Mouse (Mus musculus): ENCODE data around the gene E130308A19Rik.
A peak's percentile ranks its signal among the peaks of the same experiment; 100 is the strongest.
"Not testable (repeated sequence)": the region's sequence is repeated elsewhere in the genome, so short reads cannot be mapped to it uniquely, and the experiment has no call there.

Gene E130308A19Rik

DNA sequence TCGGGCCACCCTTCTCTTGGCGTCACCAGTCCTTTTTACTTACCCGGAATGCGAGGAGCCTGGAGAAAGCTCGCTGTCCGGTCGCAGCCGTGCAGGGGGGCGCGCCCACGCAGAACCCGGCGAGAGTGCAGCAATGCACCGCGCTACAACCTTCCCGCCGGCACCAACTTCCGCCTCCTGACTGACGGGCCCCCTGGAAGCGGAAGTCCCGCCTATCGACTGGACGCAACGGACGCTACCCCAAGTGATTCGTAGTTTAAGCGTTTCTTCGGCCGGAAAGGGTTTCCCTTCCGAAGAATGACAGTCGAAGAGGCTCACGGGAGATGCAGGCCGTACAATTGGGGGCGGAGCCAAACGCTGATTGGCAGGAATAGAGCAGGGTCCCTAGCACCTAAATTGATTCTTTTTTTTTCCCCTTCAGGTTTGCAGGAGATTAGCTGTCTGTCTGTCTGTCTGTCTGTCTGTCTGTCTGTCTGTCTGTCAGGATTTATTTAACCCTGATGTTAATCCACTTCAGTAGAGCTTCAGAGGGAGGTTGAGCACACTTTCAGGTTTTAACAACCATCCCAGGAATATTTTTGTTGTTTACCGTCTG is 157.8 kb downstream of the E130308A19Rik start:
- DNase-seq (ENCODE audit: low spot score in 2 of 2) = peak; percentile 95

DNA sequence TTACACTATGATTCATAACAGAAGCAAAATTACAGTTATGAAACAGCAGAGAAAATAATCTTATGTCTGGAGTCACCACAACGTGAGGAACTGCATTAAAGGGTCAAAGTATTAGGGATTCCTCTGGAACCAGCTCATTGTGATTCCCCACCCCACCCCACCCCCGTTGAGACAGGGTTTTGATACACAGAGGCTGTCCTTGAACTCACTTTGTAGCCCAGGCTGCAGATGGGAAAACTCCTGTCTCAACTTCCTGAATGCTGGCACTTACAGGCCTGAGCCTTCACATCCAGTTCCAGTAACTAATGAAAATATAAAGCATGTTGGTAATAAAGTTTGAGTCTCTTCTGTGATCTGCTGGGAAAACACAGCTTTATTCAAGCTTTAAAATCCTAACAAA is 159.4 kb downstream of the E130308A19Rik start:
- DNase-seq (ENCODE audit: low spot score in 2 of 2) = no peak

DNA sequence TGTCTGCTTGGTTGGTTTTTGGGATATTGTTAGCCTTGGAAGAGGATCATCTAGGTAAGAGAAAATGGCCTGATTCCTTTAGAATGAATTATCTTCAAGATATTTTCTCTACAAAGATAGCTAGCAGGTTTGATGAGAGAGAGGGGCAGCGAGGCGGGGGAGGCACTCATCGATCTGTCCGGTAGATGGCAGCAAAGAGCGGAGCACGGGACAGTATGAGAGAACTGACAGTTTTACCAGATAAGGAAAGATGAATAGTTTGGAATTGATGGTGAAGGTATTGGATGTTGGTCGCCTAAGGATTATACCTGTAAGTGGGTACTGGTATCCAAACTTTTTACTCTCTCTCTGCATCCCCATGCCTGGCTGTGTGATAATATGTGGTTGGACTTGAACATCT is 160.7 kb downstream of the E130308A19Rik start:
- peak; percentile 52 to 86 for DNase-seq (ENCODE audit: low spot score in 2 of 2)

DNA sequence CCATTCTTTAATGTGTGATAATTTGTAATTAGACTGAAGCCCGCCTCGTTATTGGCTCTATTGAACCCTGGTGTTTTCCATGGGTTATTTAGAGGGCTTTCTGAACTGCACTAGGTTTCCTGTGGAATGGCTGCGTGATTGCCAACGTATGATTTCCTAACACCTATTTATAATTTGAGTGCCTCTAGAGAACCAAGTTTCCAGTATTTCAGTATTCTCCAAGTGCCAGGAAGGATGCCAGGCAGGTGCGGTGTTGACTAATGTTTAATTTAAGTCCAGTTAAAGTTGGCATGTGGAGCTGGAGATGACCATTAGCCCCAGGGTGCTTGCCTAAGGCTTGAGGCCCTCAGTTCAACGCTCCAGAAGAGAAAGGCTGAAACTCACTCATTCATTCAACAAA is 161.1 kb downstream of the E130308A19Rik start:
- no peak for DNase-seq (ENCODE audit: low spot score in 2 of 2)

DNA sequence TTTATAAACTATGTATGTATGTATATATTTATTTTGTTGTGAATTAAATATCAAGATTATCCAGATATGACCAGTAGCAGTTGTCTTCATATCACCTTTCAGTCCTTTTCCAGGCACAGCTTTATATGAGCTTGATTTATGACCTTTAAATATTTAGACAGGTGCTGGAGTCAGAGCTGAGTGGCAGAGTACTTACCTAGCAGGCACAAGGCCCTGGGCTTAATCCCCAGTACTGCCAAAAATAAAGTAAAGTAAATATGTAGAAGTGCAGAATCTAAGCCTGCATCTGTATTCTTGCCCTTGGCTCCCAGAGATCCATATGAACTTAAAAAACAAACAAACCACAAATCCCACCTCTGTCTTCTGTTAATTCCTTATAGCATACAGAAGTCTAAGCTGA is 163.0 kb downstream of the E130308A19Rik start:
- DNase-seq (ENCODE audit: low spot score in 2 of 2) = no peak

DNA sequence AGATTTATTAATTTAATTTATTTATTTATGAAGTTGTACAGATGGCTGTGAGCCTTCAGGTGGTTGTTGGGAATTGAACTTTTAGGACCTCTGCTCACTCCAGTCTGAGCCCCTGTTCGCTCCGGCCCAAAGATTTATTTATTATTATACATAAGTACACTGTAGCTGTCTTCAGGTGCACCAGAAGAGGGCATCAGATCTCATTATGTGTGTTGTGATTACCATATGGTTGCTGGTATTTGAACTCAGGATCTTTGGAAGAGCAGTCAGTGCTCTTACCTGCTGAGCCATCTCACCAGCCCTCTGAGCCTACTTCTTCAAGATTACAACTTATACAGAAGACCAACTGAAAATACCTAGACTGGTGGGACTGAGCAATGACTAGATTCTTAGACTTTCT is 167.6 kb downstream of the E130308A19Rik start:
- not testable (repeated sequence) for DNase-seq (ENCODE audit: low spot score in 2 of 2)

DNA sequence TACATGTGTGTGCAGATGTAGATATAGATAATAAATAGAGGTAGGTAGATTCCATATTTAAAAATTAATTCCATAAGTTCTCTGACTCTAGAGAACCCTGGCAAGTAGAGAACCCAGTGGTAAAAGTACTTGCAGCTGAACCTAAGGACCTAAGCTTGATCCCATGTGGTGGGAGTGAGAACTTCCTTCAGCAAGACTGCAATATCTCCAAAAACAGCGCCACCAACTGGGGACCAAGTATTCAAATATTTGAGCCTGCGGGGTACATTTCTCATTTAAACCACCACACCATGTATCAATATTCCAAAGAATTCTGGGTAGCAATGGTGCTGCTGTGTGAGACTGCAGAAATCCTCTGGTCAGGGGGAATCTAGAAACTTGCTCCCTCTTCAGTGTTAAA is 168.1 kb downstream of the E130308A19Rik start:
- DNase-seq (ENCODE audit: low spot score in 2 of 2) = no peak

DNA sequence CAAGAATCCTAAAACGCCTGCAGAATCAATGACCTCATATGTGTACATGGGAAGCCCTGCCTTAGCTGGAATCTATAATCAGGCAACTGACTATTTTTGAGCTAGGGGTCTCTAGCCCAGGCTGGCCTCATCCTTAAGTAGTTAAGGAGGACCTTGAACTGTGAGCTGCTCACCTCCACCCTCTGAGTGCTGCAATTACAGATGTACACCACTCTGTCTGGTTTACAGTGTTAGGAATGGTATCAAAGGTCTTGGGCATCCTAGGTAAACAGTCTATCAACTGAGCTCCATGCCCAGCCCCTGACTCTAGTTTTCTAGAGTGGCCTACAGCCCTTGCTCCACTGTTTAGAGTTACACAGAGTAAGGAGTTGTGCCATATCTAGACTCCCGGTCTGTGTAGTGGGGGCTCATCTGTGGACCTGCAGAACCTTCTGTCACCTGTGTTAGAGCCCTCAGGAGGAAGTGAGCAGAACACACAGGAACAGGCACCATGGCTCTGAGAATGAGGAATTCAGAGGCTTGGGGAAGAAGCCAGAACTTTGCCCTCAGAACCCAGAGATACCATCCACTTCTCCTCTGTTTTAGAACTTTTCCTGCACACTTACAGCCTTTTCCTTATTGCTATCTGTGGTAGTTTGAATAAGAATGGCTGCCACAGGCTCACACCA is 169.9 kb downstream of the E130308A19Rik start:
- DNase-seq (ENCODE audit: low spot score in 2 of 2) = no peak

DNA sequence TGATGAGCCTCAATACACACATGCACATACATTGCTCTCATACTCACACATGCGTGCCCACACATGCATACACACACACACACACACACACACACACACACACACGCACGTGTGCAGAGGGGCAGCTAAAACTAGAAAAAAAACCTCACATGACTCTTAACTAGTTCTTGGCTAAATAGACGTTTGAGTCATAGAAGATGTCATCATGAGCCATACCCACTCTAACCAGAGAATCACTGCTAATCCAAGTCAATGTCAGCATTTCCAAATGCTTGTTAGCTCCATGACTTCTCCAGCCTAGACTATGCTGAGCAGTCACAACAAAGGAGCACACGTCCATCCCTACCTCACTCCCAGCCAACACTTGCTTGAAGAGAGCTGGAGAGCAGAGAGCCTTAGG is 174.2 kb downstream of the E130308A19Rik start:
- no peak for DNase-seq (ENCODE audit: low spot score in 2 of 2)

DNA sequence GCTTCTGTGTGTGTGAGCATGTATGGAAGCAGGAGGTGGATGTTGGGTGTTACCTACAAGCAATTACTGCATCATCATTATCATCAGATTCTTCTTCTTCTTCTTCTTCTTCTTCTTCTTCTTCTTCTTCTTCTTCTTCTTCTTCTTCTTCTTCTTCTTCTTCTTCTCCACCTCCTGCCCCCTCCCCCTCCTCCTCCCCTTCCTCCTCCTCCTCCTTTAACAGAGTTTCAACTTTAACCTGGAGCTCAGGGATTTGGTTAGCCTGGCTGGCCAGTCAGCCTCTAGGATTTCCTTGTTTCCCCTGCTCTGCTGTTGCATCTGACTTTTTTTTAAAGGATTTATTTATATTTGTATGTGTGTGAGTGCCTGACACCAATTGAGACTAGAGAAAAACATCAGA is 175.5 kb downstream of the E130308A19Rik start, which contains the start of gene Inip:
Inip (minus strand) TSS at position 101 of the 400 bp plus-strand sequence.
- DNase-seq (ENCODE audit: low spot score in 2 of 2) = no peak

DNA sequence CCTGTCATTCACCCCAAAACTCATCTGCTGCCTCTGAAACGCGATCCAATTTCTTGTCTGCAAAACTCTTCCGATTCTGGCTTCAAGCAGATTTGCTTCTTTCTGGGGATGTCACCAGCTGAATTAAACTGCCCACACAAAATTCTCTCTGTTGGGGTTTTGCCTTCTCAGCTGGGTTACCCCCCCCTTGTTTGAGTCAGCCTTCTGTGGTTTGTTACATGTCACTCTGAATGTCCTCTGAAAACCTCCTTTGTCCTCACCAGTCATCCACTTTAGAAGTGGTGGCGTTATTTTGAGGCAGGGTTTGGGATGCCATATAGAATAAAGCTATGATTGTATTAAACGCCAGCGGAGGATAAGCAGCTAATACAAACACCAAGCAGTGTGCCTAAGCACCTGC is 176.1 kb downstream of the E130308A19Rik start:
- no peak for DNase-seq (ENCODE audit: low spot score in 2 of 2)

DNA sequence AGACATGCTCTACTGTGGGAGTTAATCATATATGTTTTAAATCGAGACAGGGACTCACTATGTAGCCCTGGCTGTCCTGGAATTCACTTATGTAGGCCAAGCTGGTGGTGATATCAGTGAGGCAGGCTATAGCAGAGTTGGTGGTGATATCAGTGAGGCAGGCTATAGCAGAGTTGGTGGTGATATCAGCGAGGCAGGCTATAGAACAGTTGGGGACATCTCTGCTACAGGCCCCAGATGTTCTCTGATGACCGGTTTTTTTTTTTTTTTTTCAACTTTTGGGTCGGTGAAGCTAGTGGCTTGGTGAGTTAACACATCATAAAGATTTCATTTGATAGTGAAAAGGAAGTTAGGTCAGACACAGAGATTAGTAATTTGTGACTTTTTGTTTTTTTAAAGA is 176.8 kb downstream of the E130308A19Rik start:
- DNase-seq (ENCODE audit: low spot score in 2 of 2) = no peak

DNA sequence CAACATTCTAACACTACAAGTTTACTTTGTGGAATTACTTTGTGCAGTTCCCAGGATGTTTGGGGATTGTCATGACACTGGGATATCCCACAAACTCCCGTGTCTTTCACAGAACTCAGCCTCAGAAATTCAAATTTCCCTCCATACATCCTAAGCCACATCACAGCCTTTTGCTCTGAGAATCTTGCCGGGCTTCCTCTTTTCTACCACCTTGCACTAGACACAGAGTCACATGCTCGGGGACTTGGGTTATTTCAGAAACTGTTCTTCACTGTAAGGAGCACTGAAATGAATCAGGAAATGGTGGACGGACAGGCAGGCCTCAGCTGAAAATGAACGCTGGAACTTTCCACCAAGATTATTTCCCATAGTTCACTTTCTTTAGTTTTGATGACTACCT is 177.3 kb downstream of the E130308A19Rik start:
- no peak for DNase-seq (ENCODE audit: low spot score in 2 of 2)

DNA sequence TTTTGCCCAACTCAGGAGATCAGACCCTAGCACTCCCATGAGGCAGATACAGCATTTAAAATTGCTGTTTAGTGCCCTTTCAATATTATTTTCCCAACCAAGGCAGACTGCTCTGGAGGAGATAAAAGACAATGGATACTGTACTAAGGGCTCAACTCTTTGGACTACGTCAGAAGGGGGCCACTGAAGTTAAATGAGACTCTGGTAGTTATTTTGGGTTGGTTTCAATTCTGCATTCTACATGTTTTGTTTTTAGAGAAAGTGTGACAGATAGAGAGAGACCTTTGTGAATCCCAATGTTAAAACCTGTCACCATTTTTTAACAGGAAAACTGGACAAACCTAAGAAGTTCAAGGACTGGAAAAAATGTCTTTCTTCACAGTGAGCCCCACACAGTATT is 178.7 kb downstream of the E130308A19Rik start:
- no peak for DNase-seq (ENCODE audit: low spot score in 2 of 2)

DNA sequence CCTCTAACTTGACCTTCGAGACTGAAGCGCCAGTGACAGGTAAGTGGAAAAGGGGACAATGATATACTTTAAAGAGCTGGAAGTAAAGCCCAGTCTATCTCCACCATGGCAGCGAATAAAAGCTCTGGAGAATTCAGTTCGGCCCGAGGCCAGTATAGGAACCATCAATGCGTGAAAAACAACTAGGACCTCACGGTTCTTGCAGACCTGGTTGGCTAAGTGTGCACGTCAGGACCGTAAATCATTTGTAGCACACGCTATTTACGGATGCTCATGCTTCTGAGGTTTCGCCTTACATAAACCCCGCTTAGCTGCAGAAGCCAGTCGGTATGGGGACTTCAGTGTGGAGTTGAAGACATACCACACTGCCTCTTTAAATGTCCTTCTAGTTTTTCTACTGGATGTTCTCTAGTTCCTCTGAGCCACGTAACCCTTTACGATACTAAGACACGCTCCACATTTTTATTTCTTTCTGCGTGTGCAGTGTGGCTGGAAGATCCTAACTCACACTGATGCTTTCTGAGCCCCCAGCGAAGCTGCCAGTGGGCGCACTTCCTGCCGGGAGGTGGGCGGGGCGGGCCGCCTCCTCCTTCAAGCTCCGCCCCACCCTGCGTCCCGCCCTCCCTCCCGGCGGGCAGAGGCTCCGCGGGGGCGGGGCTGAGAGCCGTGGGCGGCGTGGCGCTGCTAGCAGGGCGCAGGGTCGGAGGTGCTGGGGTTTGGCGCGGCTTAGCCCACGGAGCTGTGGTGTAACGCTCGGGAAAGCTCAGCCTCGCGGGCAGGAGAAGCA is 179.4 kb downstream of the E130308A19Rik start, which contains the start of gene Snx30:
Snx30 (plus strand) TSS at position 660 of the 787 bp plus-strand sequence.
- peak; percentile 89 to 95 for DNase-seq (ENCODE audit: low spot score in 2 of 2)

DNA sequence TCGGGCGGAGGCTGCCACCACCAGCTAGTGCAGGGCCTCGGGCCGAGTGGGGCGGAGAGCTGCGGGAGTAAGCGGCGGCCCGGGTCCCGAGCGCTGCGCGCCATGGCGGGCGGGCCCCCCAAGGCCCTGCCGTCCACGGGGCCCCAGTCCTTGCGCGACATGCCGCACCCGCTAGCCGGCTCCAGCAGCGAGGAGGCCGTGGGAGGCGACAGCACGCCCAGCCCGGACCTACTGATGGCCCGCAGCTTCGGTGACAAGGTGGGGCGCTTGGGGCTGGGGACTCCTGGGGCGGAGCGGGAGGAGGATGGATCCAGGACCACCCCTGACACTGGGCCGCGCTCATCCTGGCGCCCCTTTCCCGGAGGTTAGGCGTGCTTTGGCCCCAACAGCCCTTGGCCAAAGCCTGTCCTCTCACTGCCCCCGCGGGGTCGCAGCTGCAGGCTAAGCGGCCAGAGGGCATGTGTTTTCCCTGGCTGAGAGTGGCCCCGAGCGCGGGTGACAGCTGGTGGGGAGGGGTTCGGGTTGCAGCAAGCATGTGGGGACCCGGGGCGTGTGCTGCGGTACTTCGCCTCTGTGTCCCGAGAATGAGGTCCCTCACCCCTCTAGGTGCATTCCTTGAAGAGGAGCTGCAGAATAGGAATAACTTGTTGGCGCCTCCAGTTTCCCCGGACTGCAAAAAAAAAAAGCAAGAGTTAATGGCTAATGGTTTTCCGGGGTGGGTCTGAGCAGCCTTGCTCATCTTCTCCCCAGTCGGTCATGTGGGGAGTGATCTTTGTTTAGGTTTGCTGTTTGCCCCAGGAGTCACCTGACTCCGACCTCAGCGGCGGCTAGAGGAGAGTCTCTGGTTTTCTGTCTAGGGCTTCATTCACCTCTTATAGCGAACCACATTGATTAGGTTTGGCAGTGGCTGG is 180.2 kb downstream of the E130308A19Rik start:
- peak; percentile 31 to 46 for DNase-seq (ENCODE audit: low spot score in 2 of 2)

DNA sequence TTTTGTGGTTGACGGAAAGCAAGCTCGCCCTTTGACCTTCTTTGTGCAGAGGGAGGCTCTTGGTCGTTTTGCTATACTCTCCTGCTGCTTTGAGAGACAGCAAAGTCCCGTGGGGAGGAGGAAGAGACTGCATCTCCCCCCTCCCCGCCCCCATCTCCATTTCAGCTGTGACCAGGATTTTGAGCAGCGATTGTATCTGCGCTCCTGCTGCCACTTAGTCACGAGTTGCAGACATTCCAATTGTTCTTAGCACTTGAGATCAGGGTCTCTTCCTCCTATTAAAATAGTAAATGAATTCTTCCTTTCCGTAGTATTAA is 180.8 kb downstream of the E130308A19Rik start:
- DNase-seq (ENCODE audit: low spot score in 2 of 2) = no peak

DNA sequence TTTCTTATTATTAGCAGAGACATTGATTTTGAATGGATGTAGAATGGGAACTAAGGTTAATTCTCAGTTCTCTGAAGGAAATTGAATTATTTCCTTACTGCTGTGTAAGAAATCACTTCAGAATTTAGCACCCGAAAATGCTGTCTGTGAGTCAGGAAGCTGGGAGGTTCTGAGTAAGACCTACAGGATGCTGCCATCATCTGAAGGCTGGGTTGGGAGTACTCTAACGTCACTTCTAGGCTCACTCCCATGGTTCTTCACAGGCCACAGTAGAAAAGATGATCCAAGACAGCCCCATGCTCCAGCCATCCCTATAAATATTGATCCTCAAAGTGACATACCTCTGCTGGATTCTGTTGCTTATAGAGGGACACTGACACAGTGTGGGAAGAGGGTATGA is 181.5 kb downstream of the E130308A19Rik start:
- DNase-seq (ENCODE audit: low spot score in 2 of 2) = no peak

DNA sequence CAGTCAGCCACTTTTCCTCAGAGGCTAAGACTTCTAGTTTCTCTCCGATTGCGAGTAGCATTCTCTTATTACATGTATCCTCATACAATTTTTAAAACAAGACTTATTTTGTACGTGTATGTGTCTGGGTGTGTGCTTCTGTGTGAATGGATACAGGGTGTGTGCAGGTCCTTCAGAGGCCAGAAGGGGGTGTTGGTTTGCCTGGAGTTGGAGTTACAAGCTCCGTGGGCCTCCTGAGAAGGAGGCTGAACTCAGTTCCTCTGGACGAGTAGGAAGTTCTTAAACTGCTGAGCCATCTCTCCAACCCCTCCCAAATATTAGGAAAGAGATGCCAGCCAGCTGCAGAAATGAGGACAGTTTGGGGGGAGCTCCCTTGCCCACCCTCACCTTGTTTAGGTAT is 182.4 kb downstream of the E130308A19Rik start:
- DNase-seq (ENCODE audit: low spot score in 2 of 2) = no peak
